Mouse (Mus musculus) right cerebral cortex, postnatal 36 days (tissue): ENCODE measurements around the gene Rusc2.

Experiments
- DNase-seq, 2 experiments: peaks; one replicate each; pipeline ENCODE4 v3.0.0; 2022; ENCODE audit warnings: low spot score in 2 of 2, mixed read lengths in 1 of 2

Gene Rusc2

GRCm38 (mm10) chr4:43442044-43442443, 60.3 kb downstream of the Rusc2 start:
- peak; percentile 98 for DNase-seq

- peak; percentile 60 to 66 for DNase-seq
Measured at GRCm38 (mm10) chr4:43442456-43443361, 60.9 kb downstream of the Rusc2 start.

- DNase-seq, result no peak
Measured at GRCm38 (mm10) chr4:43443511-43443910, 61.7 kb downstream of the Rusc2 start.

- no peak for DNase-seq
Measured at GRCm38 (mm10) chr4:43447251-43447650, 65.5 kb downstream of the Rusc2 start.

GRCm38 (mm10) chr4:43448554-43448953, 66.8 kb downstream of the Rusc2 start:
- DNase-seq, result no peak

- DNase-seq, result no peak
Measured at GRCm38 (mm10) chr4:43452315-43452714, 70.5 kb downstream of the Rusc2 start.

- DNase-seq, result no peak
Measured at GRCm38 (mm10) chr4:43453413-43453812, 71.6 kb downstream of the Rusc2 start.

GRCm38 (mm10) chr4:43454041-43454836, 72.5 kb downstream of the Rusc2 start, which contains the start of gene Cd72:
Gene Cd72 (minus strand): TSS chr4:43454628.
- no peak for DNase-seq

- DNase-seq, result no peak
Measured at GRCm38 (mm10) chr4:43456470-43456869, 74.7 kb downstream of the Rusc2 start.

- no peak for DNase-seq
Measured at GRCm38 (mm10) chr4:43457124-43457523, 75.3 kb downstream of the Rusc2 start.

GRCm38 (mm10) chr4:43463102-43463501, 81.3 kb downstream of the Rusc2 start:
- no peak for DNase-seq

GRCm38 (mm10) chr4:43465935-43466334, 84.2 kb downstream of the Rusc2 start:
- no peak for DNase-seq

- no peak for DNase-seq
Measured at GRCm38 (mm10) chr4:43466872-43467271, 85.1 kb downstream of the Rusc2 start.

- no peak for DNase-seq
Measured at GRCm38 (mm10) chr4:43470301-43470700, 88.5 kb downstream of the Rusc2 start.

- DNase-seq, result no peak
Measured at GRCm38 (mm10) chr4:43473636-43474035, 91.9 kb downstream of the Rusc2 start.

- DNase-seq, result no peak
Measured at GRCm38 (mm10) chr4:43476604-43477003, 94.8 kb downstream of the Rusc2 start.
